Mouse (Mus musculus) CH12.LX (cell line): ENCODE data around the gene Gns. TPM values are rescaled to one million over a fixed set of nuclear protein-coding genes. Genes with fewer than 3 reads are reported as not detected.

Source experiments
- DNase-seq: peaks from one replicate; pipeline ENCODE4 v3.0.0-alpha.2; 2013; ENCODE audit errors: extremely low read depth
- H3K27ac ChIP-seq: 2 replicates; pipeline ENCODE4 v1.5.1; 2012; ENCODE audit warnings: low read depth, mild to moderate bottlenecking, control low read depth, moderate library complexity; ENCODE audit not compliant: insufficient read depth
- H3K27me3 ChIP-seq: replicated peaks from 2 replicates; pipeline ENCODE3; 2012; ENCODE audit warnings: inconsistent platforms
- H3K36me3 ChIP-seq, 2 experiments: replicated peaks in 1 of 2; 2 replicates each; pipeline versions ENCODE3 to v1.6.1; 2012; ENCODE audit warnings: inconsistent platforms in 1 of 2, low read length in 1 of 2, mild to moderate bottlenecking in 1 of 2, mixed read lengths in 1 of 2, moderate library complexity in 1 of 2; ENCODE audit not compliant: control insufficient read depth in 1 of 2, insufficient read depth in 1 of 2
- H3K4me1 ChIP-seq, 2 experiments: 2 replicates each; pipeline ENCODE4 v1.6.1; 2012; ENCODE audit warnings: inconsistent platforms in 1 of 2, moderate library complexity in 1 of 2; ENCODE audit not compliant: insufficient read depth in 2 of 2, control insufficient read depth in 1 of 2
- H3K4me2 ChIP-seq: 2 replicates; pipeline ENCODE4 v1.6.1; 2012; ENCODE audit warnings: low read depth, mild to moderate bottlenecking, control low read depth; ENCODE audit not compliant: poor library complexity, insufficient read depth, severe bottlenecking
- H3K4me3 ChIP-seq, 3 experiments: fragments of 150-350 bp in 1 of 3; sonication (generic) in 1 of 3; replicated peaks in 1 of 3; 2 replicates each; pipeline versions ENCODE3 to v1.5.1; 2011 to 2012; ENCODE audit warnings: low read depth in 2 of 3, low read length in 2 of 3, mild to moderate bottlenecking in 2 of 3, moderate library complexity in 2 of 3, control low read depth in 1 of 3, improper control_type of control experiment in 1 of 3, inconsistent platforms in 1 of 3, mixed read lengths in 1 of 3; ENCODE audit not compliant: poor library complexity in 1 of 3
- H3K79me2 ChIP-seq: replicated peaks from 2 replicates; pipeline ENCODE4 v1.6.1; 2012; ENCODE audit warnings: mild to moderate bottlenecking, moderate library complexity; ENCODE audit not compliant: control insufficient read depth, poor library complexity, insufficient read depth, severe bottlenecking; ENCODE audit errors: extremely low read depth
- H3K9ac ChIP-seq: 2 replicates; pipeline ENCODE4 v1.6.1; 2012; ENCODE audit warnings: low read depth, mild to moderate bottlenecking, control low read depth, moderate library complexity; ENCODE audit not compliant: insufficient read depth
- H3K9me3 ChIP-seq: replicated peaks from 2 replicates; pipeline ENCODE3; 2012; ENCODE audit warnings: low read length, inconsistent platforms, mixed read lengths
- CHD1 ChIP-seq: IDR thresholded peaks from 2 replicates; pipeline ENCODE4 v1.6.1; 2012; ENCODE audit warnings: low read depth, low read length, improper control_type of control experiment, inconsistent platforms
- CTCF ChIP-seq, 2 experiments: IDR thresholded peaks in 1 of 2; conservative IDR thresholded peaks in 1 of 2; 2 replicates each; pipeline ENCODE4 v1.5.1; 2011 to 2012; ENCODE audit warnings: low read depth in 2 of 2, low read length in 2 of 2, improper control_type of control experiment in 1 of 2, inconsistent platforms in 1 of 2, mild to moderate bottlenecking in 1 of 2, moderate library complexity in 1 of 2
- E2F4 ChIP-seq: IDR thresholded peaks from 2 replicates; pipeline ENCODE4 v1.6.1; 2011; ENCODE audit warnings: low read depth, low read length, improper control_type of control experiment; ENCODE audit not compliant: insufficient replicate concordance
- ELF1 ChIP-seq: IDR thresholded peaks from 2 replicates; pipeline ENCODE4 v1.6.1; 2014; ENCODE audit warnings: low read depth, mild to moderate bottlenecking, inconsistent platforms, low read length, improper control_type of control experiment
- EP300 ChIP-seq: IDR thresholded peaks from 2 replicates; pipeline ENCODE4 v1.6.1; 2011; ENCODE audit warnings: low read length, improper control_type of control experiment
- ETS1 ChIP-seq: conservative IDR thresholded peaks from 2 replicates; pipeline ENCODE4 v1.6.1; 2012; ENCODE audit warnings: low read depth, mild to moderate bottlenecking, inconsistent platforms, low read length, improper control_type of control experiment, moderate library complexity
- GABPA ChIP-seq: IDR thresholded peaks from 2 replicates; pipeline ENCODE4 v1.6.1; 2012; ENCODE audit warnings: low read depth, low read length, improper control_type of control experiment, inconsistent platforms; ENCODE audit not compliant: insufficient replicate concordance
- HCFC1 ChIP-seq: IDR thresholded peaks from 2 replicates; pipeline ENCODE4 v1.6.1; 2012; ENCODE audit warnings: low read depth, mild to moderate bottlenecking, inconsistent platforms, low read length, improper control_type of control experiment
- KAT2A ChIP-seq: IDR thresholded peaks from 2 replicates; pipeline ENCODE4 v1.6.1; 2012; ENCODE audit warnings: low read length, improper control_type of control experiment, inconsistent platforms; ENCODE audit not compliant: insufficient replicate concordance
- MAFK ChIP-seq: IDR thresholded peaks from 2 replicates; pipeline ENCODE4 v1.6.1; 2011; ENCODE audit warnings: low read length, improper control_type of control experiment; ENCODE audit not compliant: insufficient replicate concordance
- MEF2A ChIP-seq: IDR thresholded peaks from 2 replicates; pipeline ENCODE4 v1.6.1; 2014; ENCODE audit warnings: low read depth, mild to moderate bottlenecking, inconsistent platforms, low read length, improper control_type of control experiment, borderline replicate concordance
- MXI1 ChIP-seq: IDR thresholded peaks from 2 replicates; pipeline ENCODE4 v1.6.1; 2011; ENCODE audit warnings: mild to moderate bottlenecking, low read depth, low read length, improper control_type of control experiment
- NELFE ChIP-seq: IDR thresholded peaks from 2 replicates; pipeline ENCODE4 v1.6.1; 2011; ENCODE audit warnings: low read depth, low read length, improper control_type of control experiment
- NRF1 ChIP-seq: IDR thresholded peaks from 2 replicates; pipeline ENCODE4 v1.6.1; 2014; ENCODE audit warnings: low read depth, mild to moderate bottlenecking, inconsistent platforms, low read length, improper control_type of control experiment, moderate library complexity
- POLR2A ChIP-seq: IDR thresholded peaks from 2 replicates; pipeline ENCODE4 v1.6.1; 2011; ENCODE audit warnings: low read depth, mild to moderate bottlenecking, improper control_type of control experiment, low read length
- SIN3A ChIP-seq: IDR thresholded peaks from 2 replicates; pipeline ENCODE4 v1.6.1; 2012; ENCODE audit warnings: low read length, improper control_type of control experiment, inconsistent platforms
- SMC3 ChIP-seq: IDR thresholded peaks from 2 replicates; pipeline ENCODE4 v1.6.1; 2011; ENCODE audit warnings: low read depth, low read length, improper control_type of control experiment
- TBP ChIP-seq: conservative IDR thresholded peaks from 2 replicates; pipeline ENCODE4 v1.6.1; 2011; ENCODE audit warnings: low read depth, low read length, improper control_type of control experiment
- UBTF ChIP-seq: IDR thresholded peaks from 2 replicates; pipeline ENCODE4 v1.6.1; 2012; ENCODE audit warnings: low read depth, mild to moderate bottlenecking, inconsistent platforms, low read length, improper control_type of control experiment, moderate library complexity
- USF1 ChIP-seq: IDR thresholded peaks from 2 replicates; pipeline ENCODE4 v1.6.1; 2014; ENCODE audit warnings: low read depth, mild to moderate bottlenecking, inconsistent platforms, low read length, improper control_type of control experiment
- ZC3H11A ChIP-seq: IDR thresholded peaks from 2 replicates; pipeline ENCODE4 v1.6.1; 2012; ENCODE audit warnings: low read depth, mild to moderate bottlenecking, inconsistent platforms, low read length, improper control_type of control experiment
- ZKSCAN1 ChIP-seq: IDR thresholded peaks from 2 replicates; pipeline ENCODE4 v1.6.1; 2012; ENCODE audit warnings: low read depth, inconsistent platforms, low read length, improper control_type of control experiment, borderline replicate concordance
- ZMIZ1 ChIP-seq: IDR thresholded peaks from 2 replicates; pipeline ENCODE4 v1.6.1; 2012; ENCODE audit warnings: low read depth, mild to moderate bottlenecking, inconsistent platforms, low read length, improper control_type of control experiment
- dilution Hi-C: fragments of 300-500 bp; cut with MboI; formaldehyde crosslinking; loops from 2 replicates; pipeline ENCODE4 v1.14.3; 2020; ENCODE audit warnings: low sequenced_read_pairs; ENCODE audit not compliant: extremely low pct_unique_long_range_greater_than_20kb, extremely low pct_ligation_motif_present
- in situ Hi-C: fragments of 300-500 bp; cut with MboI; formaldehyde crosslinking; loops from 3 replicates; pipeline ENCODE4 v1.14.3; 2019; ENCODE audit warnings: low sequenced_read_pairs, low pct_ligation_motif_present, low pct_unique_long_range_greater_than_20kb, mixed read lengths
- polyA plus RNA-seq: library from polyadenylated mRNA; unstranded; fragments of >175 nt; gene quantifications from 2 replicates; pipeline ENCODE4 v1.2.1, GENCODE M21; 2012; ENCODE audit warnings: low read depth; ENCODE audit not compliant: insufficient read length
- total RNA-seq, 2 experiments: library from RNA; depleted of rRNA; stranded (reverse); fragments of 300-350 nt in 1 of 2; fragments of >200 nt in 1 of 2; gene quantifications; 2 replicates each; pipeline ENCODE4 v1.2.3; 2012 to 2014

Gene Gns
- total and polyA plus RNA-seq, 3 experiments: 28.7 to 104 (median 58.2) TPM

DNA sequence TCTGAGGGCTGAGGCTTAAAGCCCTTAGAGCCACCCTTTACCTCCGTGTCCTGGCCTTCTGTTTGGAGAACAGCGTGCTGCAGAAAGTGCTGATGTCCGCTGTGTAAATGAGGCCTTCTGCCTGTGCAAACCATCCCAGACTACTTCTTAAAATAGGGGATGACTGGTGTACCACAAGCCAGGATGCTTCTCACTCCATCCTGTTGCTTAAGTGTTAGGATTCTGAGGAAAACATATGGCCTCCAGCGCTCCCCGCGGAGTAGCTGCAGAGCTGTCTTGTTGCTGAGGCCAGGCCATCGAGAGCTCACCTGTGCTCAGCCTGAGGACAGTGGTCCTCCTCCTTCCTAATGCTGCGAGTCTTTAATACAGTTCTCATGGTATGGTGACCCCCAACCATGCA lies 27.0 kb downstream of the Gns start:
- Histone ChIP-seq H3K27me3 (no peaks in the 10 kb centered on the region), H3K9me3 (no peaks in the 10 kb centered on the region), H3K79me2 (no peaks in the 10 kb centered on the region), H3K27ac (no peak overlapping the region), H3K36me3 (peaks cover 95 to 100% of the 10 kb centered on the region in 2 experiments), H3K9ac (no peak overlapping the region), H3K4me3 (no peak overlapping the region), H3K4me2 (no peak overlapping the region), H3K4me1 (no peaks in the 10 kb centered on the region)
- no peak for TF ChIP-seq MXI1
- no peak for TF ChIP-seq NELFE
- no peak for TF ChIP-seq SIN3A
- no peak for TF ChIP-seq USF1
- TF ChIP-seq CHD1: no peak
- TF ChIP-seq MAFK: no peak
- no peak for TF ChIP-seq ZMIZ1
- TF ChIP-seq ETS1: no peak
- TF ChIP-seq NRF1: no peak
- dilution Hi-C loops: no loop called here
- in situ Hi-C loops: no loop called here
- DNase-seq: no peak

- Histone ChIP-seq H3K27ac (no peak overlapping the region), H3K27me3 (no peaks in the 10 kb centered on the region), H3K79me2 (no peaks in the 10 kb centered on the region), H3K4me3 (no peak overlapping the region), H3K4me2 (no peak overlapping the region), H3K9ac (no peak overlapping the region), H3K9me3 (no peaks in the 10 kb centered on the region), H3K36me3 (peaks cover 73 to 81% of the 10 kb centered on the region in 2 experiments), H3K4me1 (no peaks in the 10 kb centered on the region)
- TF ChIP-seq GABPA: no peak
- TF ChIP-seq MEF2A: no peak
- no peak for TF ChIP-seq EP300
- TF ChIP-seq POLR2A: no peak
- no peak for TF ChIP-seq E2F4
- no peak for TF ChIP-seq ELF1
- no peak for TF ChIP-seq MXI1
- no peak for TF ChIP-seq UBTF
- TF ChIP-seq CTCF (conservative IDR thresholded peaks at IDR 0.05 in 1 of 2, IDR thresholded peaks at IDR 0.05 in 1 of 2; ENCODE audit: low read depth in 2 of 2, low read length in 2 of 2): no peak
- no peak for TF ChIP-seq HCFC1
- TF ChIP-seq ZC3H11A: no peak
- no peak for TF ChIP-seq TBP
- no peak for TF ChIP-seq SMC3
- no peak for TF ChIP-seq KAT2A
- no peak for TF ChIP-seq SIN3A
- TF ChIP-seq ZKSCAN1: no peak
- dilution Hi-C loops (no loop called here), in situ Hi-C loops (no loop called here)
- no peak for DNase-seq
Measured at GRCm38 (mm10) chr10:121394270-121394669, 29.4 kb downstream of the Gns start.
